Mouse (Mus musculus): ENCODE results near the gene Fgf8.

The Fgf8 gene

DNA sequence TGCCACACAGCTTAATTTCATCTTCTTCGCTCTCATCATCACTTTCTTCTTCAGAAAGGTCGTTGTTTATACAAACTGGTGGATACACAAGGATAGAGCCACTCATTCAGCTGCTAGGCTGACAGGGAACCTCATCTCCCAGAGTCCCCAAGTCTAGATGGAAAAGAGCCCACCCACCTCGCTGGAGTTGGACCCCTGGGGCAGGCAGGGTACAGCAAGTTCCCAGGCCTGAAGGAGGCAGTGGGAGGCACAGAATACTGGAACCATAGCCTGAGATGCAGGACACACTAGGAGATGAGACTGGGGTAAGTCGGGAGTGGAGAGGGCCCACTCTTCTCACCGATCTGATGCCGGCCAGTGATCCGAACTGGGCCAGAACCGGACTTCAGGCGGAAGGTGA lies 5.5 kb upstream of the Fgf8 start:
- no peak for DNase-seq (ENCODE audit: low spot score)

DNA sequence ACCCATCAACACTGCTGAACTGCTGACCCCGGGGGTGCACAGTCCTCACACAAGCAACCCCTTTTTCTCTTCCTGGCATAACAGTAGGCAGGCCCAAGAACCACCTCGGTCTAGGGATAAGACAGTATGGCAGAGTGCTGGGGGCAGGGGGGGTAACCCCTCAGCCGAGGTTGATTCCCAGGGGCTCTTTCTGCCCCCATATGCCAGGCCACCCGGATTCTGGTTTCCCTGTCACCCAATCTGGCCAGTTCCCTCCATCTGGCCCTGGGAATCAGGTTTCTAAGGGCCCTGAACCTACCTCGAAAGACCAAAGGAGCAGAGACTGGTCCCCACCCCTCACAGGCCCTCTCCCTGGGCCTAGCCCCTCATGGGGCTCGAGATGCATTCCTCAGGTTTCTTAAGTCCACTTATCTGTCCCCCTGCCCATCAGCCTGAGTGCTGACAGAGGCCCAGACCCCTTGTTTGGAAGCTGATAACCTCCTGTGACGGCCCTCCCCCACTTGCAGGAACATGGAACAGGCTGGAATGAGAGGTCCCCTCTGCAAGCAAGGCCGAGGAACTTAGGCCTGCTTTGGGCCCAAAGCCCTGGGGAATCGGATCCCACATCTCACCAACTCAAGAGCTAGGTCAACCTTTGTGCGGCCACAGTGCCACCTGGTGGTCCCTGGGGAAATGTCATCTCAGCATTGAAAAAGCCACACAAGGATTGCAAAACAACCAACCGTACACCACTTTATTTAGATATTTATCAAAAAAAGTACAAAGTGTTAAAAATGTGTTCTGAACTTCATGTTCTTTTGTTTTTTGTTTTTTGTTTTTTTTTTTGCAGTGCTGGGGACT lies 4.5 kb upstream of the Fgf8 start:
- peak; percentile 94 for DNase-seq (ENCODE audit: low spot score)

DNA sequence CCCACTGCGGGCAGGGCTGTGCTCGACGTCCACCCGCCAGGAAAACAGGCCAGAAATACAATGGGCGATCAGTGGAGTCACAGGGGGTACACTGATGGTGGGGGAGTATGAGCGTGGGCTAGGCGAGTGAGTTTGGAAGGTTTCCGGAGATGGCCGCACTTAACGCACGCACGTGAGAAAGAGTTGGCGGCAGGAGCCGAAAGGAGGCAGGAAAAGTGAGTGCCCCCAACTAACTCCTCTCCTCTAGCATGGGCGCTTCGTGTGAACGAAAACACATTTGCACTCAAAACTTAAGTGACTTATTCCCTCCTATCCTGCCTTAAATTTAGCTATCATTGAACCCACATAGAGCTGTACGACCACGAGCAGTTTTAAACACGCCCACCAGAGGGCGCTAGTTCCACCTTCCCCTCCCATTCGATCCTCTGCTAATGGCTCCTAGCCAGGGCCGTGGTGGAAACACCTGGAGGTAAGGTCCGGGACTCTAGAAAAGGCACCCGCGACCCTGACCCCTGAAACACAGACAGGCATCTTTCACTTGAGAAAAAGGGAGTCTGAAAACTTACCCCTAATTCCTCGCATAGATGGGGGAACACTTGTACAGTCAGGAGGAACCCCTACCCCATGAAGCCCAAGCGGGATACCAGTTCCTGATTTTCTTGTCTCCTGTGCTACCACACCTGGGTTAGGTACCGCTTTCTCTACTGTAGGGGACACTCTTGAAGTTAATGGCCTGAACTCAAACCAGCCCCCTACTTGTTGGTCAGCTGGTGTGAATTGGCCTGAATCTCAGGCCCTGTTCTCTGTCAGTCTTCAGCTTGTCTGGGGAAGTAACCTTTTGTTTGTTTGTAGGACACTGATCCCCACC lies 3.7 kb upstream of the Fgf8 start:
- peak; percentile 86 for DNase-seq (ENCODE audit: low spot score)

- no peak for DNase-seq (ENCODE audit: low spot score)
Measured at GRCm38 (mm10) chr19:45745344-45746152, 2.8 kb upstream of the Fgf8 start.

DNA sequence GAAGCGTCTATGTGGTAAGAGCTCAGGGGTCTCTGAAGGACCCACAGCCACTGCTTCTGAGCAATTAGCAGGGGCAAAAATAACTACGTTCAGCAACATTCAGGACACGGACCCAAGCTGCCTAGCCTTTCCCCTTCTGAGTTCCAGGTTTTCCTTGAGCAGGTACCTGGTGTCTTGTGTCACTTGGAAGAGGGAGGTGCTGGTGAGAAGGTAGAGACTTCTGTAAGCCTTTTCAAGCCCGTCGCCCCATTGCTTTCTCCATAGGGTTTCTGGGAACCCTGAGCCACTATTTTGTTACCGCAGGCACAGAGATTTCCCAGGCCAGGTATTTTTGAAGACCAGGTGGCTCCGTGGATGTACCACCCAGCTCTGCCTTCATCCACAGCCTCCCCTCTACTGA lies 904 bp upstream of the Fgf8 start:
- DNase-seq (ENCODE audit: low spot score) = no peak

DNA sequence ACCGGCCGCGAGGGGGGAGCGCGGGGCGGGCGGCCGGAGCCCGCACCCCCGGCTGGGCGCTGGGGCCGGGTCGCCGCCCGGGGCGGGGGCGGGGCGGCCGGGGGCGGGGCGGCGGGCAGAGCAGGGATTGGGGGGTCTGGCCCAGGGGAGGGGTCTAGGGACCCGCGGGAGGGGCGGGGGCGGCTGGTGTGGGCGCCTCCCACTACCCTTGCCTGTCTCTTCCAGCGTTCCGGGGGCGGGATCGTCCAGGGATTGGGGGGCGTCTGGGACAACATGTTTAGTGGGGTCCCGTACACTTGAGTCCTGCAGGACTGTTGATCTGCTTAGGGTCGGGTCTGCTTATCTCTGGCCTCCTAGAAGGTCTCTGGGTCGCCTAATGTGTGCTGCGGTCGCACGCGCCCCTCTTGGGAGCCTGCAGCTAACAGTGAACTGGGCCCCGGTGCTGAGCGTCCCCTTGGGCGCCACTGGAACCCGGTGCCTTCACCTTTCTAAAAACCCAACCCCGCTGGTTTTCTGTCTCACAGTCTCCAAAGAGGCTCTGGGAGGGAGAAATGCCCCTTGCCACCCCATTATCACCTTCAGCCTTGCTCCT lies 365 bp upstream of the Fgf8 start:
- no peak for DNase-seq (ENCODE audit: low spot score)

GRCm38 (mm10) chr19:45741431-45742217 lies 1.1 kb downstream of the Fgf8 start:
- no peak for DNase-seq (ENCODE audit: low spot score)

GRCm38 (mm10) chr19:45740817-45741216 lies 1.9 kb downstream of the Fgf8 start:
- no peak for DNase-seq (ENCODE audit: low spot score)

DNA sequence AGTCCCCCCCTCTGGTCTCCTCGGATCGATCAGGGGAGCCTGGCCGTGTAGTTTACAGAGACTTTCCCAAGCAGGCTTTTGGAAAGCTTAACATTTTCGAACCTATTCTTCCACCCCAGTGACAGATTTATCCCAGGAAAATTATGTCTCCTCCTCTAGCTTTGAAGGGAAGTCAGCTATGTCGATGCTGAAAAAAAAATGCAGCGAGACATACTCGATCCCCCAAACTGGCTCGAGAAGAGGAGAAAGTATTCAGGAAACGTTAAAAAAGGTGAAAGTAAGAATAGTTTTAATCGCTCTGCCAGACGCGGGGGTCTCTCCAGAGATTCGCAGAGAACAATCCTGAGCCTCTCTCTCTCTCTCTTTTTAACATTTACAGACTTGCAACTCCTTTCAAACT lies 2.5 kb downstream of the Fgf8 start:
- DNase-seq (ENCODE audit: low spot score) = no peak

GRCm38 (mm10) chr19:45738521-45738920 lies 4.2 kb downstream of the Fgf8 start:
- no peak for DNase-seq (ENCODE audit: low spot score)

DNA sequence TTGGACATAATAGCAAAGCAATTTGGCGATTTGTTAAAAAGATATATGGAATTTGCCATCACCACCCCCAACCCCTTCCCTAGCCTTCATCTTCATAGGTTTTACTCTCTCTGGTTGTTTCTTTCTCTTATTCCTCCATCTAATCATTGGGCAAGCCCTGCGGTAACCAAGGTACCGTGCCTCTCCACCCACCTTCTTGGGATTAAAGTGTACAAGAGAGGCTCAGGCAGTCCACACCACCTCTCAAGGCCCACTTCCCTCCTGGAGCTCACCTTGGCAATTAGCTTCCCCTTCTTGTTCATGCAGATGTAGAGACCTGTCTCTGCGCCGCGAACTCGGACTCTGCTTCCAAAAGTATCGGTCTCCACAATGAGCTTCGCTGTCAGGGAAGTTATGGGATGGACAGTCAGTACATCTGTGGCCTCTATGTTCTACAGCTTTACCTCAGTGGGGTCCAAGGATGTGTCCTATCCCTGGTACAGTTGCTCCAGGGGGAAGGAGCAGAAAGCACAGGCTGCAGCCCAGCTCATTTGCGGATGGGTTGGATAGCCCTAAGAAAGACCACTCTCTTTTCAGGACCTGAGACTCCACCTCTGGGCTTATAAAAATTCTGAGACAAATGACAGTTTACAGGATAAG lies 4.8 kb downstream of the Fgf8 start:
- no peak for DNase-seq (ENCODE audit: low spot score)

DNA sequence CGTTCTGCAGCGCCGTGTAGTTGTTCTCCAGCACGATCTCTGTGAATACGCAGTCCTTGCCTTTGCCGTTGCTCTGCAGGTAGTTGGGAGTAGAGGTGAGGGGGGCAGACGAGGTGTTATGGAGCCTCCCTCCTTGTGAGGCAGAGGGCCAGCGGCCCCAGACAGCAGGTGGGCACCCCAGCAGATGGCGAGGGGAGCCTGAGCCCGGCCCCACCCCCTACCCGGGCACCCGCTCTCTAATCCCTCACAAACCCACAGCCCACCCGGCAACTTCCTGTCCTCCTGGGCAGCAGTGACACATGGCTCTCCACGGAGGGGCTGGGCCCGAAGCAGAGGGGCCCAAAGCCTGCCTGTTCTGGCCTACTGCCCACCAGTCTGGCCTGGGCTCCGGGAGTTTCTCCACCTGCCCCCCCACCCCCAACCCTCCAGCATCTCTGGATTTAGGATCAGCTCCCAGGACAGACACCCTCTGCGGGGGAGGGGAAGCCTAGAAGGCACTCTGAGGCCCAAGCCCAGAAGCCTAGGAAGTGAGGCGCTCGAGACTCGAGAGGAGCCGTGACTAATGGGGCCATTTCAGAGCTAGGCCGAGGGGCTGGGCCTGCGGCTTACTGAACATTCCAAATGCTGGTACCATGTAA lies 5.4 kb downstream of the Fgf8 start:
- no peak for DNase-seq (ENCODE audit: low spot score)

- DNase-seq (ENCODE audit: low spot score) = peak; percentile 66
Measured at GRCm38 (mm10) chr19:45736855-45737207, 5.9 kb downstream of the Fgf8 start.

DNA sequence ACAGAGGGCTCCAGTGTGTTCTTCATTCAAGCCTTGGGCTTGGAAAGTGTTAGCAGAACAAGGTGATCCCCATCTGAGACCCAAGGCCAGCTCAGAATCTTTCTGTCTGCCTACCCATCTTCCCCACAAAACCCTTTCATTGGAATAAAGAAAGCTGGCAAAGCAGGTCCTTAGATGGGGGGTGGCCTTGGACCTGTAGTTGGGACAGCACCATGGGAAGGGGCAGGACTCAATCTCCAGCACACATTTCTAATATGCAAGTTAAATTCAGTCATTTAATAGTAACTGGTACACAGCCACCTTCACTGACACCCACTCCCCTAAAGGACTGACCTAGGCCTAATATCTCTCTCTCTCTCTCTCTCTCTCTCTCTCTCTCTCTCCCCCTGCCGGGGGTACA lies 6.5 kb downstream of the Fgf8 start:
- DNase-seq (ENCODE audit: low spot score) = no peak

- DNase-seq (ENCODE audit: low spot score) = no peak
Measured at GRCm38 (mm10) chr19:45734762-45735161, 8.0 kb downstream of the Fgf8 start.

- no peak for DNase-seq (ENCODE audit: low spot score)
Measured at GRCm38 (mm10) chr19:45734191-45734590, 8.5 kb downstream of the Fgf8 start.

DNA sequence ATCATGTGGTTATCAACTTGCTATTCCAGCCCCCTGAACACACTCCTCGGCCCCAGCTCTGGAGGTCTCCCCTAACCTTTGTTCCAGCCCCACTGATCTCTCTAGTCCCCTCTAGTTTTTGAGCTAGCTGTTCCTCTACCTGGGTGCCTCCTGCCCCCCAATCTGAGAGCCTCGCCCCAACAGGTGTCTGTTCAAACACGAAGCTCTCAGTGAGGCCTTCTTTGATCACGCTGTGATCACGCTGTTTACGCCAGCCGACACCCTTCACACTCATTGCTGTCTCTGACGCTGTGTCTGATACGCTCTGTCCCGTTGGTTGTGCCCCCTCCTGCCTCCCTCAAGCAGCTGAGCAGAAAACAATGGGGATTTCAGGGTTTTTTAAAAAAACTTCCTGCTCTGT lies 9.2 kb downstream of the Fgf8 start:
- no peak for DNase-seq (ENCODE audit: low spot score)

DNA sequence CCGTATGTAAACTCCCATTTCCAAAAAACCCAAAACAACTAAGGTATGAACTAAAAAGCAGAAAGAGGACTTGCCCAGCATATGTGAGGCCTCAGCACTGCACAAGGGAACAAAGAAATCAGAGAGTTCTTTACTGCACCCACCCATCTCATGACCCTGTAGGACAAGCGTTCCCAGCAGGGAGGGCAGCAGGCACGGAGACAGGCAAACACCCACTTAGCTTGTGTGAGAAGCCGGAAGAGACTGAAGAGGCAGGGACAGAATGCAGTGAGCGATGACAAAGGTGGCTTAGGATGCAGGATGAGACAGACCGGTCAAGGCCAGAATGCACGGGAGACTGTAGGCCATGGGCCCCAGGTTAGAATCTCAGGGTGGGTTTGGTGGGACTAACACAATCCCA lies 11.1 kb downstream of the Fgf8 start:
- DNase-seq (ENCODE audit: low spot score) = no peak

DNA sequence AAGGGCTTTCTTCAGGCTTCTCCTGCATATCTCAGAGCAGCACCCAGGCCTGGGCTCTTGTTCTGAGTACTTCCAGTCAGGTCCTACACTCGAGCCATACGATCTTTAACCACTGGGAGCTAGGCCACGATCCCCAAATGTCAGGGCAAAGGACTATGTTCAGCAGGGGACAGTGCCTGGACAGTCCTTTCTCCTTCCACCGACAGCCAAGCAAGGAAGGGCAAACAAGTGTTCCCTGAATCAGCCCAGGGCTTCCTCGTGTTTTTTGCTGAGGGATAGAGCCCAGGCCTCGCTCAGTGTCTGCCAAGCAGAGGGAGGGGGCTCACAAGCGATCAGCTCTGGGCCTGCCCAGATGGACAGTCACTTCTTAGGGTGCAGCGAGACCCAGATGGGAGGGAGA lies 12.7 kb downstream of the Fgf8 start:
- no peak for DNase-seq (ENCODE audit: low spot score)

- no peak for DNase-seq (ENCODE audit: low spot score)
Measured at GRCm38 (mm10) chr19:45727231-45727630, 15.5 kb downstream of the Fgf8 start.

All from retina, embryonic 14.5 days (tissue).